21 mouse cellular contexts compared by ENCODE assay signal in the genomic region with DNA sequence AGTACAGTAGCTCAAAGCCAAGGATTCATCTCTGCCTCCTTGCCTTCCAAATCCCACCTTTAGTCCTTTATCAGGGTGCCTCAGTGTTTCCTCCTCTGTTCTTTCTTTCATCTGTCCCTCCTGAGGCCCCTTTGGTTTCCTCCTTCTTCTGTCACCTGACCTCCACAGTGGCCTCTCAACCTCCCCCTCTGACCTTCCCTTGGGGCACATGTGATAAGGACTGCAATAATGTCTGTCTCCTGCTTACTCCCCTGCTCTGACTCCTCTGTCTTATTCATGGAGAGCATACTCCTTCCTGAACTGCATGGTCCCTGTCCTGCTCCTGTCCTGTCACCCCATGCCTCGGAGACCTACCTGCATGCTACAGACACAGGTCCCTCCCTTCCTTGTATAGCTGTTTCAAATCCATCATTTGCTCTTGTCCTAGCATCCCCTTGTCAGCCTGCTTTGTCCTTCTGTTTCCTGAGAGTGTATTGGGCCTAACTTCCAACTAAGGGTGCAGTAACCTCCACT.
A peak's percentile ranks its signal among the peaks of the same experiment; 100 is the strongest.
DNase-seq lines count a peak whose midpoint lies in the region; ATAC-seq and TF ChIP-seq lines count a peak whose summit lies in the region.
"Had no signal": no experiment of that assay in that cellular context is flagged by ENCODE, and none has a peak within 500 bp of the region (broad histone marks: within the 10 kb centered on the region; RNA-seq: fewer than 3 reads in every experiment).

No protein-coding gene starts in this region.

- no peak for TF ChIP-seq CTCF in intestine, postnatal 0 days (IDR thresholded peaks at IDR 0.05; ENCODE audit: low read depth)

- H3K9me3 ChIP-seq in forebrain, embryonic 13.5 days (replicated peaks), result no peaks in the 10 kb centered on the region
- H3K9me3 ChIP-seq in forebrain, embryonic 10.5 days, result no peaks in the 10 kb centered on the region
- H3K9me3 ChIP-seq in liver, embryonic 16.5 days (replicated peaks; ENCODE audit: control insufficient read depth, low read length), result no peaks in the 10 kb centered on the region
- H3K9me3 ChIP-seq in intestine, postnatal 0 days (ENCODE audit: control insufficient read depth), result no peaks in the 10 kb centered on the region
- H3K9me3 ChIP-seq: liver, embryonic 13.5 days; lung, embryonic 15.5 days; midbrain, embryonic 10.5 days had no signal

- H3K27me3 ChIP-seq in forebrain, embryonic 13.5 days, result no peaks in the 10 kb centered on the region
- H3K27me3 ChIP-seq in forebrain, embryonic 10.5 days (ENCODE audit: poor library complexity, severe bottlenecking), result no peaks in the 10 kb centered on the region
- no peaks in the 10 kb centered on the region for H3K27me3 ChIP-seq in liver, embryonic 16.5 days (ENCODE audit: control insufficient read depth, insufficient read depth, low read depth, low read length)
- no peaks in the 10 kb centered on the region for H3K27me3 ChIP-seq in intestine, postnatal 0 days (replicated peaks; ENCODE audit: control insufficient read depth, insufficient read depth, low read length)
- H3K27me3 ChIP-seq: limb, embryonic 12.5 days; liver, embryonic 13.5 days; lung, embryonic 15.5 days had no signal

- 0 out of 2 replicates have a peak, but pooled peaks have one; percentile 21 for ATAC-seq in forebrain, embryonic 13.5 days
- ATAC-seq in liver, embryonic 16.5 days (ENCODE audit: low read depth), result no peak
- ATAC-seq in intestine, postnatal 0 days, result peak; percentile 52; the same call in 1 of the 2 replicates
- ATAC-seq: activated CD4-positive, CD25-positive, alpha-beta regulatory T cell, adult 4 months; hindbrain, embryonic 16.5 days had no signal

- peaks cover 11% of the 10 kb centered on the region for H3K4me1 ChIP-seq in forebrain, embryonic 13.5 days
- H3K4me1 ChIP-seq in forebrain, embryonic 10.5 days, result no peaks in the 10 kb centered on the region
- H3K4me1 ChIP-seq in liver, embryonic 16.5 days (ENCODE audit: control insufficient read depth, low read depth, low read length), result no peaks in the 10 kb centered on the region
- no peaks in the 10 kb centered on the region for H3K4me1 ChIP-seq in intestine, postnatal 0 days (replicated peaks; ENCODE audit: control insufficient read depth, insufficient read depth, low read length)
- H3K4me1 ChIP-seq: limb, embryonic 12.5 days; liver, embryonic 13.5 days; midbrain, embryonic 10.5 days had no signal

- DNase-seq in forebrain, embryonic 10.5 days (ENCODE audit: extremely low spot score, low spot score), result no peak
- peak; percentile 61 for DNase-seq in kidney, adult 18-20 months
- DNase-seq in kidney, postnatal 25 days, result no peak
- no peak for DNase-seq in liver
- DNase-seq in cerebellum, postnatal 14 days, result no peak
- DNase-seq: adrenal gland, adult 8-10 months; cerebellum, adult 11-12 months; cerebellum, postnatal 10 days; gastrocnemius, postnatal 25 days; heart, adult 2 months; layer of hippocampus, postnatal 36 days; liver, embryonic 13.5 days; lung, postnatal 4 days had no signal

- WGBS in forebrain, embryonic 13.5 days, result 88% methylated on average over 1 of the region's 1 CpGs
- 86% methylated on average over 1 of the region's 1 CpGs for WGBS in forebrain, embryonic 10.5 days
- WGBS in liver, embryonic 16.5 days (ENCODE audit: insufficient replicate concordance), result 61% methylated on average over 1 of the region's 1 CpGs
- whole genome bisulfite sequencing in intestine, postnatal 0 days, result 36% methylated on average over 1 of the region's 1 CpGs

- H3K4me3 ChIP-seq in forebrain, embryonic 13.5 days, result no peak overlapping the region
- H3K4me3 ChIP-seq in forebrain, embryonic 10.5 days, result no peak overlapping the region
- no peak overlapping the region for H3K4me3 ChIP-seq in liver, embryonic 16.5 days (ENCODE audit: low read depth, low read length)
- H3K4me3 ChIP-seq in intestine, postnatal 0 days (ENCODE audit: low read depth, low read length), result no peak overlapping the region
- H3K4me3 ChIP-seq: heart, adult 2 months; limb, embryonic 12.5 days; liver, embryonic 13.5 days; lung, embryonic 15.5 days; midbrain, embryonic 10.5 days had no signal

- H3K36me3 ChIP-seq in forebrain, embryonic 13.5 days (ENCODE audit: poor library complexity, severe bottlenecking), result no peaks in the 10 kb centered on the region
- H3K36me3 ChIP-seq in forebrain, embryonic 10.5 days (replicated peaks), result no peaks in the 10 kb centered on the region
- H3K36me3 ChIP-seq in liver, embryonic 16.5 days (ENCODE audit: control insufficient read depth, insufficient read depth), result no peaks in the 10 kb centered on the region
- H3K36me3 ChIP-seq in intestine, postnatal 0 days (ENCODE audit: control insufficient read depth, insufficient read depth), result no peaks in the 10 kb centered on the region
- H3K36me3 ChIP-seq: limb, embryonic 12.5 days; liver, embryonic 13.5 days; lung, embryonic 15.5 days; midbrain, embryonic 10.5 days had no signal

- H3K9ac ChIP-seq in forebrain, embryonic 13.5 days, result no peak overlapping the region
- no peak overlapping the region for H3K9ac ChIP-seq in liver, embryonic 16.5 days (ENCODE audit: low read depth, low read length)
- no peak overlapping the region for H3K9ac ChIP-seq in intestine, postnatal 0 days (ENCODE audit: low read depth, low read length)
- H3K9ac ChIP-seq: limb, embryonic 12.5 days; liver, embryonic 13.5 days; lung, embryonic 15.5 days had no signal

- H3K27ac ChIP-seq in forebrain, embryonic 13.5 days, result no peak overlapping the region
- no peak overlapping the region for H3K27ac ChIP-seq in forebrain, embryonic 10.5 days
- 0 out of 2 replicates have a peak overlapping the region, but pooled peaks have one; percentile 21 for H3K27ac ChIP-seq in liver, embryonic 16.5 days (ENCODE audit: low read length)
- peak overlapping the region; percentile 68 for H3K27ac ChIP-seq in intestine, postnatal 0 days (ENCODE audit: low read depth, low read length)
- H3K27ac ChIP-seq: heart, adult 2 months; limb, embryonic 12.5 days; liver, embryonic 13.5 days; lung, embryonic 15.5 days; midbrain, embryonic 10.5 days had no signal

- no peak overlapping the region for H3K4me2 ChIP-seq in forebrain, embryonic 13.5 days
- no peak overlapping the region for H3K4me2 ChIP-seq in liver, embryonic 16.5 days (ENCODE audit: low read depth, low read length)
- 0 out of 2 replicates have a peak overlapping the region, but pooled peaks have one; percentile 6 for H3K4me2 ChIP-seq in intestine, postnatal 0 days (replicated peaks; ENCODE audit: low read depth)
- H3K4me2 ChIP-seq: limb, embryonic 12.5 days; liver, embryonic 13.5 days; lung, embryonic 15.5 days had no signal

Comparison
In these comparisons a context has a peak if more than half of its experiments do, and no peak if none do; other contexts are left out.
1. H3K27ac ChIP-seq: peak in liver, embryonic 16.5 days (single experiment) and intestine, postnatal 0 days (single experiment); none in forebrain, embryonic 13.5 days (single experiment) and forebrain, embryonic 10.5 days (single experiment).